Mouse (Mus musculus): Measurements from ENCODE around the gene Sbds.

The Sbds gene

DNA sequence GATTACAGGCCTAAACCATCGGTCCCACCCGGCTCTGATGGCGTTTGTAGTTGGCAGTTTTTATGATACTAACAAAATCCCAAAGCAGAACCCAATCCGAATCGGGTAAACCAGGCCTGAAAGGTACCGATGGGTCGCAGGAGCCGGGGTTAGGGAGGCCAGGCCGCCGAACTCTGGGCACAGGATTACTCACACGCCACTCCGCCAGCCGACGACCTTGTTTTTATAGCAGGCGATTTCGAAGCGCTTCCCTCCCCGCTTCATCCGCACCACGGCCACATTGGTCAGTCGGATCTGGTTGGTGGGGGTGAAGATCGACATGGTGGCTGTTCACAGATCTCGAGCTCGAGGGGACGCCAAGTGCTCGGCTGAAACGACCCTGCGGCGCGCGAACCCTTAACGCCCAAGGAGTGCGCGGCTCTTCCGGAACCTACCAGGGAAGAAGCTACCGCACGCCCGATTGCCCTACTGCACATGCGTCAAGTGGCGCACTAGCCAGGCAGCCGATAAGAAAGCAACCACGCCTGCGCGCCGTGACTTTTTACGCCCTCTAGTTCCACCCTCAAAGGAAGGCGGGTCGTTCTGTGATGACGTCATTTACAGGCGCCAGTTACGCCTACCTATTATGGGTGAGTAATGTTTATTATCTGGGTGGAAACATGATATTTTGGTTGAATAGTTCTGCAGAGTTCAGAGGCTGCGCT, at the start of gene Sbds, which contains the start of gene Tyw1:
Gene Sbds, minus strand, starts transcription at position 514 of the 704 bp plus-strand sequence.
Gene Tyw1, plus strand, starts transcription at position 603 of the 704 bp plus-strand sequence.
- DNase-seq = peak; percentile 99

DNA sequence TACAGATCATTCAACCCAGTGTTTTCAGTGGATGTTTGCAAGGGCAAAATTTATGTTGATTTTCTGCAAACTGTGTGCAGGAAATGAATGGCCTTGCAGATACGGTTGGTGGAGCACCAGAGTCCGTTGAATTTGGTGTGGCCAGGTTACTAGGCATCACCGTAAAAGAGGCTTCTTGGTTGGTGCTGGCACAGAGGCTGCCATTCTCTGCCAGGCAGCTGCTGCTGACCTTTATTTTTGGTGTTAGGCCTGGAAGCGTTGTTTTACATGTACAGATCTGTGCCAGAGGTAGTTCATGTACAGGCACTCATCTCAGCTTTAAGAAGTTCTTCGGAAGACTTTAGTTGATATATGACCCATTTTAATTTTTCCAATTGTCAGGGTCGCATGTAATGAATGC, 48.3 kb upstream of the Sbds start:
- no peak for DNase-seq

GRCm38 (mm10) chr5:130299526-130299925, 44.2 kb upstream of the Sbds start:
- no peak for DNase-seq

DNA sequence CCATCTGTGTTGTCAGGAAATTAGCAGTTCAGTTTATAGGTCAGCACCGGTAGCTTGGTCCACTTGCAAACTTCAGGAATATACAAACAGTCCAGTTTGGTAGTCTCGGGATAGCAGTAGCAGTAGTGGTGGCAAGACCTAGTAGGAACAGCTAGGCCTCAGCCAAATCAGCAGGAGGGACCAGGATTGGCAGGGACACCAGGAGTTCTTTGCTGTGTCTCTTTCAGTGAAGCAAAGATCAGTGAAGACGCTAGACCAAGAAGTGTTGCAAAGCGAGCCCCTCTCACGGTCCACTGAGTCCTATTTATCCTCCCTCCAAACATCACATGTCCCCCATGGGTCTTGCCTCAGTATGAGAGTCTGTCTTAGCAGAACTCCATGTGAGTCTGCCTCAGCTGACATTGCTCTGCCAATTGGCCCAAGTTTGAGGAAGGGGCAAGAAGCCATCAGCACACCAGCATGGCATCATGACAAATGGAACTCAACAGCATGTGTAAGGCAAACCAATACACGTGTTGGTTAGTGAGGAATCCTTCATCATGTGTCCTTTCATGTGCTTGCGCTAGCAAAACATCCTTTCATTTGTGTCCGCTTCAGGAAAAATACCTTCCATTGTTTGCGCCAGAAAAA, 43.6 kb upstream of the Sbds start:
- no peak for DNase-seq

- no peak for DNase-seq
These were observed 40.7 kb upstream of the Sbds start for GRCm38 (mm10) chr5:130296071-130296470.

DNA sequence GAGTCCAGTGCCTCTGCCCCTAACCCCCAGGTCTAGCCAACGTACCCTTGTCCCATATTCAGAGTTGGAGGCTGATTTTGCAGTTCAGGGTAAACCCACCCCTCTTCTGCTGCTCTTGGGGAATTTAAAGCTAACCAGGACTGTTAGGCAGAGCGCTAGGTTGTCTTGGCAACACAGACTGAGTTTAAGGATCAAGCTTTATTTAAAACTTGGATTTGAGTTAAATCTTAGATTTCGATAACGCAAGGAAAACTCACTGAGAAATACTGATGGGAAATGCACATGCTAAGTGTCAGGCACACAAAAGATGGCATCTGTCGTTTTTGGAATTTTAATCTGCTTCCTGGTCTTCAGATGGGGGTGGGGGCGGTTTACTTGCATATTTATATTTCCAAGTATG, 39.3 kb upstream of the Sbds start:
- no peak for DNase-seq

DNA sequence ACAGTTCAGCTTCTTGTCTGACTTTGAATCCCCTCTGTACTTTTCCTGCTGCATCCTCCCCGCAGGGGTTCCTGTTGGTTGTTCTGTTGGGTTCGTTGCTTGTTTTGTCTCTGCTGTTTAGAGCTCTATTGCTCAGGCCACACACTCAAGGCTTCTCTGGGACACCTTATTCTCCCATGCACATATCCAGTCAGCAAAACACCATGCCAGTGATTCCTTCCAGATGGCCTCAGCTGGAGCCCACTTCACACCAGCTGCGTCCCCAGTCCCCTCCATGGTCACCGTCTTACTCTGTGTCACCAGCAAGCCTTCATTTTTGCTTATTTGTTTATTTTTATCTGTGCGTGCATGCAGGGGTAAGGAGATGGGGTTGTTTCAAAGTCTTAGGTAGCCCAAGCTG, 38.6 kb upstream of the Sbds start:
- no peak for DNase-seq

GRCm38 (mm10) chr5:130292976-130293375, 37.6 kb upstream of the Sbds start:
- DNase-seq = no peak

DNA sequence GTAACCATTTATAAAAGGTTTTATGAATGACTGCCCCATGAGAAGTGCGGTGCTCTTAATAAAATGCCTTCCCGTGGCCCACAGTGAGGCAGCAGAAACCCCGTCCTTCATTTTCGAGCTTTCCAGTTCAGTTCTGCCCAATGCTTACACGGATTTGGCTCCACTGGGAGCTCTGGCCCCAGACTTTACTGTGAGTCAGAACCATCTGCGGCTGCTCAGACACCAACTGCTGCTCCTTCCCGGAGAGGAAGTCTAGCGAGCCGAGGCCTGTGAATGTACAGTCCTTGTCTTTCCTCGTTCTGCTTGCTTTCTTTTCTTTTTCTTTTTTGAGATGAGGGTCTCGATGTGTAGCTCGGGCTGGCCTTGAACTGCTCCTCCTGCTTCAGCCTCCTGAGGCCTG, 35.4 kb upstream of the Sbds start:
- DNase-seq = no peak

DNA sequence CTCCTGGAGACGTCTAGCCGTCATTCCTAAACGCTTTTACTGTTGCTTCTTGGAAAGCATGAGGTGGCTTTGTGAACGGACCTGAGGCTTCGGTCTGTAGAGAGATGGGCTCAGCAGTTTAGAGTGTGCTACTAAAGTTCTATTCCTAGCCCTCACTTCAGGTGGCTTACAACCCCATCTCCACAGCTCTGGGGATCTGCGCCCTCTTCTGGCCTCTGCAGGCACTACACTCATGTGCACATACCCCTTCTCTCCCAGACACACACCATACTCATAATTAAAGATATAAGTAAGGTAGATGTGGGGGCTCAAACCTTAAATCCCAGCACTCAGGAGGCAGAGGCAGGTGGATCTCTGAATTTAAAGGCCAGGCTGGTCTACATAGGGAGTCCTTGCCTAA, 34.9 kb upstream of the Sbds start:
- DNase-seq = no peak

DNA sequence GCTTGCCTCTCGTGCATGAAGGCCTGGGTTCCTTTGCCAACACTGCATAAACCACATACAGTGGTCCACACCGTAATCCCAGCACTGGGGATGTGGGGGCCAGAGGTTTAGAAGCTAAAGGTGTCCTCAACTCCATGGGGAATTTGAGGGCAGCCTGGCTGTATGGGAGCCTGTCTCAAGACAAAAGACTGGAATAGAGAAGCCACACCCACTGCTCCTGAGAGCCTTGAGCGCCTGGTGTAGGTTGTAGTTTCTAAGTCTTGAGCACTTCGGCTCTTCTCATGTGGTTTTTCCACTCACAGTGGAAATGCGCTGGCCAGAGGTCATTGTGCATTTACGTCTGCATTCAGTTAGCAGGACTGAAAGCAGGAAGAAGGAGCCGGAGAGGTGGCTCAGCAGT, 32.8 kb upstream of the Sbds start:
- no peak for DNase-seq

GRCm38 (mm10) chr5:130283079-130283732, 27.9 kb upstream of the Sbds start:
- DNase-seq = no peak

DNA sequence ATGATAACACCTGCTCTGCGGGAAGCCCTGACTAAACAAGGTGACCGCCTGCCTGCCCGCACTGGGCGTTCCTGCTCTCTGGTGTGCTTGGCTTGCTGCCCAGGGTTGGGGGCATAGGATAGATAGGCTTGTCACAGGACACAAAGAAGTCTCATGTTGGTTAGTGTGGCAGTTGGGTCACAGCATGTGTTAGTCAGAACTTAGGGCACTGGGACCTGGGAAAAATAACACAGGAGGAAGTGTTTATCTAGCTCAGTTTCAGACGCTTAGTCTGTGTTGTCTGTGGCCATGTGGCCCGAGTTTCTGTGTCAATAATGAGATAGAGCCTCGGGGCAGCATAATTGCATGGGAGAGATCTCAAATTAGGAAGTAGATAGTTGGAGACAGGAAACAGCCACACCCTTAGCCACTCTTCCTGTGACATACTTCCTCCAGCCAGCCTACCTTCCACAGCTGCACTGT, 22.7 kb upstream of the Sbds start:
- DNase-seq = no peak

- DNase-seq = peak in 1 of 2 experiments; percentile 54
These were observed 20.2 kb upstream of the Sbds start for GRCm38 (mm10) chr5:130275509-130275908.

- DNase-seq = no peak
These were observed 17.7 kb upstream of the Sbds start for GRCm38 (mm10) chr5:130273046-130273445.

DNA sequence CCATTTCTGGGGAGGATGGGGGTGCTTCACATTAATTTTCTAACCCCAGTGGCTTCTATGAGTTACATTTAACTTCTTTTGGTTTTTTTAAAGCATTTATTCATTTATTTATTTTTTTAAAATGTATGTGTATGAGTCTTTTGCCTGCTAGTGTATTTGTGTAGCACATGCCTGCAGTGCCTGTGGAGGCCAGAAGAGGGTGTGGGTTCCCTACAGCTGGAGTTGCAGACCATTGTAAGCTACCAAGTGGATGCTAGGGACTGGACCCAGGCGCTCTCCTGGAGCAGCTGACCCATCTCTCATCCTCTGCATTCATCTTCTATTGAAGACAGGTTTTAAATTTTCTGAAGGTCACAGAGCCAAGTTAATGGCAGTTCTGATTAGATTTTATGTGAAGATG, 17.0 kb upstream of the Sbds start:
- DNase-seq = no peak

DNA sequence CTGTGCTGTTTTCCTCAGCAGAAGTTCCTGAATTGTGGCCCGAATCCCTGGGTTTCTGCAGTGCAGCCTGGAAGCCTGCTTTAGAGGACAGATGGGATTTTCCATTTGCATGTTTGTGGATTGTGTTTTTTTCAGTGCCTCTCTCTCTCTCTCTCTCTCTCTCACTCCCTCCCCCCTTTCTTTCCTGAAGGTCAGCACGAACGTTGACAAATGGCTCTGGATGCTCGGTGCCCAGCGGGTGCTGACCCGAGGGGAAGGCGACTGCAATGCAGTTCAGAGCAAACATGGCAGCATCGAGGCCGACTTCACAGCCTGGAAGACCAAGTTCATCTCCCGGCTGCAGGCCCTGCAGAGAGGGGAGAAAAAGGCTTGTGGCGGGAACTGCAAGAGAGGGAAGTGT, 13.6 kb upstream of the Sbds start:
- DNase-seq = no peak

- DNase-seq = peak in 1 of 2 experiments; percentile 41
These were observed 12.0 kb upstream of the Sbds start for GRCm38 (mm10) chr5:130267316-130267715.

- DNase-seq = peak in 1 of 2 experiments; percentile 24
These were observed 11.3 kb upstream of the Sbds start for GRCm38 (mm10) chr5:130266651-130267050.

DNA sequence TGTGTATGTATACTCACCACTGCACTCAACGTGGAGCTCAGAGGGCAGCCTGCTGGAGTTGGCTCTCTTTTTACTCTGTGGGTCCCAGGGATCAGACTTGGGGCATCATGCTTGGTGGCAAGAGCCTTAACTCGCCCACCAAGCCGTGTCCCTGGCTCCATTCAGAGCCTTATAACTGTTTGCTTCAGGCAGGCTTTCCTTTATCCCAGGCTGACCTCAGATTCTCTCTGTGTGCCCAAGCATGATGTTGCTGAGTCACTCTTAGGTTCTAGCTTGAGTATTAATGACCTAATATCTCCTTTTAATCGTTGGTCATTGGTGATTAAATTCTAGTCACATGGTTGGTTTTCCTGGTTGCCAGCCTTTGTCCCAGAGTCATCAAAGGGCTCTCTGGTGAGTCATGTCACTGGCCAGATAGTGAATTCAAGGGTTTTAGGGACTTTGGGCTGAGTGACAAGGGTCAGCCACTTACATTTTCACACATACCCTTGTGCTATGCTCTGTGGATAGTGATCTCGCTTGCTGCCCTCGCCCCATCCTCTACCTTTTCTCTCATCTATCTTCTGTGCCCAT, 9.2 kb upstream of the Sbds start:
- no peak for DNase-seq

DNA sequence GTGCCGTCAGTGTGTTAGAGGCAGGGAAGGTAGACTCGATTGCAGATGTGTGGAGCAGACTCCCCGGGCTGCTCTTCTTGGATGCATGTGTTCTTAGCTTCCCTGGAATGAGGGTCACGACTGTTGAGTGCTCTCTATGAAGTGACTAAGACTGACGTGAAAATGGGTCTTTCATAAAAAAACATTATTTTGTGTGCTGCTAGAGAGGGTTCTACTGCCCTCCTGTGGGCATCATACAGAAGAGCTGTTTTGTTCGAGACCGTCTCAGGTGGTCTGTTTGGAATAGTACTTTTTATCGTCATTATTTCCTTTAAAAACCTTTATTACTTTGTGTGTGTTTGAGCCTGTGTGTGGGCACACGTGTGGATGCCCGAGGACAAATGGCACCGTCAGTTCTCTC, 8.1 kb upstream of the Sbds start:
- no peak for DNase-seq

GRCm38 (mm10) chr5:130257303-130257702, 2.0 kb upstream of the Sbds start:
- DNase-seq = no peak

DNA sequence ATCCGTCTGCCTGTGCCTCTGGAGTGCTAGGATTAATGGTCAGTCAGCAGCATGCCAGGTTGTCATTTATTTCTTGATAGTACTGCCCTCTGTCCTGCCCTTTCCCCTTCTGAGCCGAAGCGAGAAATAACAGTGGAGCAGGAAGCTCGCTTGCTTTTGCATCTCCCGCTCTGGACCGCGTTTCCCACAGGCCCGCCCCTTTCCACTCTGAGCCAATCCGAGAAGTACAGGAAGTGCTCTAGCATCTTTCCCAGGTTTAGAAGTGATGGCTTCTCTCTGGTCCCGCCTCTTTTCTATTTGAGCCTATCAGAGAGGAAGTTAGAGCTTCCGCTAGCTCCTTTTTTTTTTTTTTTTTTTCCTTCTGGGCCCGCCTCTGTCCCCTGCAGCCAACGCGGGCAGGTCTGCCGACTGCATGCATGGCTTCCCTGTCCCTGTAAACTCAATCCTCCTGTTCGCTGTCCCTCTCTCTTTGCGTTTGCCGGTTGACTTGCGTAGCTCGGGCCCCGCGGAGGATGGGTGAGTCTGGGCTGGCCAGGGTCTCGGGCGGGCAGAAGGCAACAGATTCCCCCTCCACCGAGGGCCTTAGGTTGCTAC, 1.4 kb upstream of the Sbds start:
- DNase-seq = peak; percentile 98

Data from kidney, postnatal 25 days (tissue).